Mouse (Mus musculus) liver, embryonic 11.5 days (tissue): ENCODE measurements around the gene Prodh2. TPM values are rescaled to one million over a fixed set of nuclear protein-coding genes. Genes with fewer than 3 reads are reported as not detected.
A peak's percentile ranks its signal among the peaks of the same experiment; 100 is the strongest.
"Not testable (repeated sequence)": the region's sequence is repeated elsewhere in the genome, so short reads cannot be mapped to it uniquely, and the experiment has no call there.

Experiments used
- ATAC-seq: fragments of 200-750 bp; cut with Nextera tagmentation; replicated peaks from 2 replicates; pipeline ENCODE4 v1.8.0; 2017; ENCODE audit warnings: moderate number of reproducible peaks, mild to moderate bottlenecking, moderate TSS enrichment, moderate library complexity; ENCODE audit not compliant: low FRiP score
- DNase-seq: peaks from one replicate; pipeline ENCODE4 v3.0.0-alpha.2; 2017; ENCODE audit warnings: low spot score
- H3K27ac ChIP-seq: fragments of 300-500 bp; sonication (generic); 2 replicates; pipeline ENCODE4 v1.5.1; 2014; ENCODE audit warnings: mild to moderate bottlenecking, low read depth, low read length, control low read depth
- H3K27me3 ChIP-seq: fragments of 300-500 bp; sonication (generic); replicated peaks from 2 replicates; pipeline ENCODE4 v1.6.1; 2014; ENCODE audit warnings: low read length, mixed read lengths; ENCODE audit not compliant: control insufficient read depth, insufficient read depth
- H3K36me3 ChIP-seq: fragments of 300-500 bp; sonication (generic); 2 replicates; pipeline ENCODE4 v1.6.1; 2014; ENCODE audit warnings: mild to moderate bottlenecking, low read length, moderate library complexity, mixed read lengths; ENCODE audit not compliant: control insufficient read depth, insufficient read depth
- H3K4me1 ChIP-seq: fragments of 300-500 bp; sonication (generic); replicated peaks from 2 replicates; pipeline ENCODE4 v1.6.1; 2014; ENCODE audit warnings: low read length, mixed read lengths; ENCODE audit not compliant: control insufficient read depth, insufficient read depth
- H3K4me2 ChIP-seq: fragments of 300-500 bp; sonication (generic); 2 replicates; pipeline ENCODE4 v1.6.1; 2014; ENCODE audit warnings: mild to moderate bottlenecking, control low read depth, moderate library complexity
- H3K4me3 ChIP-seq: fragments of 300-500 bp; sonication (generic); 2 replicates; pipeline ENCODE4 v1.5.1; 2014; ENCODE audit warnings: low read depth, low read length, control low read depth
- H3K9ac ChIP-seq: fragments of 300-500 bp; sonication (generic); 2 replicates; pipeline ENCODE4 v1.6.1; 2014; ENCODE audit warnings: low read depth, low read length, control low read depth
- H3K9me3 ChIP-seq: fragments of 300-500 bp; sonication (generic); 2 replicates; pipeline ENCODE4 v1.6.1; 2016; ENCODE audit warnings: low read length, inconsistent platforms, mixed read lengths; ENCODE audit not compliant: control insufficient read depth
- WGBS: fragments of 180-500 bp; shearing (Covaris S2); extraction: QIAGEN DNeasy Blood & Tissue Kit; methylation state at CpG from one replicate; pipeline ENCODE4 v1.1.7; 2014; 5-methylcytosine and 5-hydroxymethylcytosine counted together
- polyA plus RNA-seq: library from polyadenylated mRNA; unstranded; fragments of >200 nt; fragmentation: Nextera tagmentation; extraction: Ambion mirVana; gene quantifications from 2 replicates; pipeline ENCODE4 v1.2.1, GENCODE M21; 2014

Gene Prodh2
- polyA plus RNA-seq, 1 experiment from 2014 or later = 19.0 TPM

DNA sequence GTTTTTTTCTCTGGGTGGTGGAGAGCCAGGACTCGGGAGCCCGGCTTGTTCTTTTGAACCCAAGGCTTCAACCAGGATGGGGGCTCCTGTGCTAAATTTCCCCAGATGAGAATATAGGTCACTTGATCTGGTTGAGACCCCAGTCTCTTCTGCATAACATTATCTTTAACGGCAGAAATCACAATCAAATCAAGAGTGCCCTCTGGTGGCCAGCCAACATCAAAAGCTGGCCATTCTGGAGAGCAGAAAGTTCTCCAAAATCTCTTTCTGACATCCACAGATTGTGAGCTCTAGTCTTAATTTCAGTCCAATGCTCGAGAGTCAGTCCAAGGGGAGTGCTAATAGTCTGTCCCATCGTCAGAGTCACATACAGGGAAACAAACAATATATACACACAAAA is 7.7 kb downstream of the Prodh2 start:
- H3K9ac ChIP-seq, H3K4me2 ChIP-seq, H3K36me3 ChIP-seq, DNase-seq, H3K4me3 ChIP-seq, ATAC-seq, H3K27ac ChIP-seq, H3K9me3 ChIP-seq, H3K27me3 ChIP-seq, H3K4me1 ChIP-seq: not testable (repeated sequence)
- WGBS = 69% methylated on average over 5 of the region's 5 CpGs

DNA sequence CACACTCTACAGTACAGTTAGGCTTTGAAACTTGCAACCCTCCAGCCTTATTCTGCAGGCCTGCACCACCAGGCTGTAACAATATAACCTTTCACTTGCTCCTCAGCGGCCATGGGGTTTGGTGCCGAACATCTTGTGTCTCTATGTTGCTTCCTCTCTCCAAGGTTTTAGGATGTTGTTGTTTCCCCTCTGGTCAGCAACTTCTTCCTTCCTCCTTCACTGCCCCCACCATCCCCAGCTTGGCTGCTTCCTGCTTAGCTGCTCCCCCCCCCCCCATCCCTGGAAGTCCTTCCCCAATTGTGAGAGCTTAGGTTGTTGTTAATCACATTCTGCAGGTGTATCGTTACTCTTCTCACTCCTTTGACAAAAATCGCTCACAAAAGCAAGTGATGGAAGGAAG is 14.6 kb downstream of the Prodh2 start:
- Histone ChIP-seq H3K36me3 (no peaks in the 10 kb centered on the region), H3K9ac (no peak overlapping the region), H3K4me2 (no peak overlapping the region), H3K4me1 (no peaks in the 10 kb centered on the region), H3K9me3 (no peaks in the 10 kb centered on the region), H3K4me3 (no peak overlapping the region), H3K27ac (no peak overlapping the region), H3K27me3 (no peaks in the 10 kb centered on the region)
- DNase-seq (no peak), ATAC-seq (no peak)
- 43% methylated on average over 4 of the region's 4 CpGs for whole genome bisulfite sequencing

DNA sequence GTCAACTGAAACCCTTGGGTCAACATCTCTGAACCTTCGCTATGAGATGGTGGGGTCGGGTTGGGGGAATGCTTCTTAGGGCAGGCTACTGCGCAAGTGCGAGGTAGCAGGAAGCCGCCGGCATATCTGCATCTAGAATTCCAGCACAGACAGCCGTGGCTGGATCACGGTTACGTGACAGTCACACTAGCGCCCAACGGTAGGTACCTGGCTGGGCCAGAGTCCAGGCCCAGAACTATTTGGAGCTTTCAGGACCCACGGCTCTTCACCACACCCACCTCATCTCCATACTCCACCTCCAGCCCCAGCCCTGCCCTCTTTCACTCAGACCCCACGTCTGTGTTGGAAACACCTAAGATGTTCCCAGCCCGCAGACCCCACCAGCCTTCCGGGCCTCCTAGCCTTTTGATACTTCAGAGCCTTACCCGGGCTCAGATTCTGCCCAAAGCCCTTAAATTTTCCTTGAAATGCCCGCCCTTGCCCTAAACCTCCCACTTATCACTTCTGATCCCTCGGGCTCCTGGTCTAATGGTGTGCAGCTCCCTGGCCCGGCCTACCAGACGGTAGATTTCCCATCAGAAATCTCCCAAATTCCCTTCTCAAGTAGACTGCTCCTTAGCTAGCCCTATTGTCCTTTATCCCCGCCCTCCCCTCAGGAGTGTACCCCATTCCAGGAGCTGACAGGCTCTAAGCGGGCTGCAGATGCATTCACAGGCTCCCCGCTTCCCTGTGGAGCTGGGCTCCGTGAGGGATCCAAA is 21.8 kb downstream of the Prodh2 start:
- no peak overlapping the region for H3K4me3 ChIP-seq
- H3K36me3 ChIP-seq = no peaks in the 10 kb centered on the region
- H3K4me2 ChIP-seq = peak overlapping the region; percentile 22; the same call in 1 of the 2 replicates
- whole genome bisulfite sequencing = 55% methylated on average over 24 of the region's 24 CpGs
- H3K27me3 ChIP-seq = 0 out of 2 replicates have a peak, but pooled peaks cover 3% of the 10 kb centered on the region
- H3K9me3 ChIP-seq = no peaks in the 10 kb centered on the region
- DNase-seq (no peak), ATAC-seq (no peak)
- H3K4me1 ChIP-seq = no peaks in the 10 kb centered on the region
- H3K9ac ChIP-seq = no peak overlapping the region
- H3K27ac ChIP-seq = no peak overlapping the region

DNA sequence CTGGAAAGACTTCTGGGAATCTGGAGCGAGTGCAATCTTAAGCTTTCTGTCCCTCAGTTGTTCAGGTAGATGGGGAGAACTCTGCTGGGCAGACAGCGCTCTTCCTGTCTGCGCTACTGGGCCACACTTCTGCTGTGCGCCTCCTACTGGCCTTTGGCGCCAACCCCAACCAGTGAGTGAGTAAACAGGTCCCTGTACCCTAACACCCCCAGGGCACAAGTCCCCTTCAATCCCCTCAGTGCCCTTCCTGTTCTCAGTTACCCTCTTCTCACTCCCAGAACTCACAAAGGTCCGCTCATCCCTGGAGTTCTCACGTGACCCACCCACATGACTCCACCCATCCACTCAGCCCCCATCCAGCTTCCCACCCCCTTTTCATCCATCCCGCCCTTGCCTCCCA is 24.9 kb downstream of the Prodh2 start:
- Histone ChIP-seq H3K9ac (no peak overlapping the region), H3K4me2 (no peak overlapping the region), H3K9me3 (no peaks in the 10 kb centered on the region), H3K36me3 (no peaks in the 10 kb centered on the region), H3K4me1 (no peaks in the 10 kb centered on the region), H3K4me3 (no peak overlapping the region), H3K27ac (no peak overlapping the region), H3K27me3 (0 out of 2 replicates have a peak, but pooled peaks cover 3% of the 10 kb centered on the region)
- ATAC-seq (no peak), DNase-seq (no peak)
- WGBS = 37% methylated on average over 8 of the region's 8 CpGs

DNA sequence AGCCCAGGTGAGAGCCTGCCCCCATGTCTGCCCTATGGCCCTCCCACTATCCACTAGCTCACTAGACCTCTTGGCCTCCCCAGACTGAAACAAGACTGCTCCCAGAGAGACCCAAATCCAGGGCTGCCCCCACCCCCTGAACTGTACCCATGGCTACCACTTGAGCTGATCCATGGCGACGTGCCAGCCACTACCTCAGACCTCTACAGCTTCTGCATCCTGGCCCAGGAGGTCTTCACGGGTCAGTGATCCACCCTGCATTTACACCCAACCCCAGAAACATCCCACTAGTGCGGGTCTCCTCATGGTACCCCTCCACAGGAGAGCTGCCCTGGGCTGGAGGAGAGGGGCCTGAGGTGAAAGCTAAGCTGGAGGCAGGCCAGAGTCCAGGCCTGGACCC is 27.0 kb downstream of the Prodh2 start:
- WGBS = 75% methylated on average over 4 of the region's 4 CpGs
- DNase-seq = no peak

DNA sequence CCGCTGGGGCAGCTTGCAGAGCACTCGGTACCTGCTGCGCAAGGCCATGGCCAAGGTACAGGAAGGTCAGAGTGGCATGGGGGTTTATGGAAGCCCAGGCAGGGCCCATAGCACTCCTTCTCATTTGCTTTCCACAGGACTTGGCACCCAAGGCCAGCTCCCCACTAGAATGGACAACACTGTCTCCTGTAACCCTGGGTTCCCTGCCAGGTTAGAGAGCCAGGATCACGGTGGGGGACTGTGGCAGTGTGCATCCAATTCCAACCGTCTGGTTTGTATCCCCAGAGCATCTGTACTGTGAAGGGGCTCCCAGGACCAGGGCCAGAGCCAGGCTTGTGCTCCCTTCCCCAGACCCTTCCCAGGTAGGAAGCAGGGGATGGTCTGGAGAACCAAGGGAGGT is 27.4 kb downstream of the Prodh2 start:
- Histone ChIP-seq H3K9ac (no peak overlapping the region), H3K4me3 (no peak overlapping the region), H3K9me3 (no peaks in the 10 kb centered on the region), H3K36me3 (peaks cover 4% of the 10 kb centered on the region; the same call in 1 of the 2 replicates), H3K4me2 (no peak overlapping the region), H3K27ac (no peak overlapping the region), H3K4me1 (no peaks in the 10 kb centered on the region), H3K27me3 (no peaks in the 10 kb centered on the region)
- 78% methylated on average over 5 of the region's 5 CpGs for WGBS
- ATAC-seq (no peak), DNase-seq (no peak)

More for the DNA sequence above, 27.0 kb downstream of the Prodh2 start:
- H3K27me3 ChIP-seq = 0 out of 2 replicates have a peak, but pooled peaks cover 3% of the 10 kb centered on the region
- ATAC-seq = no peak
- H3K27ac ChIP-seq = no peak overlapping the region
- H3K9me3 ChIP-seq = no peaks in the 10 kb centered on the region
- H3K4me2 ChIP-seq = no peak overlapping the region
- H3K4me3 ChIP-seq = no peak overlapping the region
- H3K9ac ChIP-seq = no peak overlapping the region
- H3K36me3 ChIP-seq = peaks cover 4% of the 10 kb centered on the region; the same call in 1 of the 2 replicates
- no peaks in the 10 kb centered on the region for H3K4me1 ChIP-seq

DNA sequence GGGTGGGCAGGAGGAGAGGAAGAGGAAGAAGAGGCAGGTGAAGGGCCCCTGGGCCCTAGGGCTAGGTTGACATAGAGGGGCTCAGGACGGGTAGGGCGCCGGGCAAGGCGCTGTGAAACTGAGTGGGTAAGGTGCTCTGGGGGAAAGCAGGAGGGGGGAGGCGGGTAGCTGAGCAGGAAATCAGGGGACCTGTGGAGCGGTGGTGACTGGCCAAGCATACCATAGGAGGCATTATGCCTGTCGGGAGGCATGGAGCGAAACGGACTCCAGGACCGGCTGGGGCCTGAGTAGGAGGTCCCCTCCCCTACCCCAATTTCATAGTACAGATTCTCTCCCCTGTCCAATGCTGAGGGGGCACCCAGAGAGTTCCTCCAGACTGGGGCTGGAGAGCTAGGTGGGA is 29.4 kb downstream of the Prodh2 start:
- WGBS = 83% methylated on average over 10 of the region's 10 CpGs
- no peaks in the 10 kb centered on the region for H3K9me3 ChIP-seq
- peaks cover 3% of the 10 kb centered on the region; the same call in 1 of the 2 replicates for H3K4me1 ChIP-seq
- peaks cover 4% of the 10 kb centered on the region for H3K36me3 ChIP-seq
- no peak overlapping the region for H3K9ac ChIP-seq
- no peak for ATAC-seq
- DNase-seq = no peak
- H3K4me2 ChIP-seq = no peak overlapping the region
- H3K4me3 ChIP-seq = no peak overlapping the region
- no peaks in the 10 kb centered on the region for H3K27me3 ChIP-seq
- no peak overlapping the region for H3K27ac ChIP-seq

DNA sequence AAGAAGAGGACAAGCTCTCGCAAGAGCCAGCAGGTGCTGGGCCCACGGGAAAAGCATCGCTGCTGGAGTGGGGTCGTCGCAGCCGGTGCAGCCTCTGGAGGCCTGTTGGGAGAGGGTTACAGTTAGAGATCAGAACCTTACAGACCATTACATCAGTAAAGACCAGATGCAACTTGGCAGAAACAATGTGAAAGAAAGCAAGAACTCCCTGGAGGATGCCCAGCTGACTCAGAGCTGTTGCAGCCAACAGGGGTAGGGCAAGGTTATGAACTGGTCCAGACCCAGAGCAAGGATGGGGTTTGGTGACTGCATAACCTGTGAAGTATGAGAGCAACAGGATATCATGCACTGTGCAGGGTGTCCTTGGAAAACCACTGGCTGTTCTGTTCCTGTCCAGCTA is 31.1 kb downstream of the Prodh2 start:
- H3K4me1 ChIP-seq = peaks cover 3% of the 10 kb centered on the region; the same call in 1 of the 2 replicates
- no peak overlapping the region for H3K9ac ChIP-seq
- no peaks in the 10 kb centered on the region for H3K9me3 ChIP-seq
- 80% methylated on average over 6 of the region's 6 CpGs for WGBS
- no peak overlapping the region for H3K4me3 ChIP-seq
- peaks cover 9% of the 10 kb centered on the region for H3K36me3 ChIP-seq
- H3K27me3 ChIP-seq = no peaks in the 10 kb centered on the region
- no peak overlapping the region for H3K4me2 ChIP-seq
- DNase-seq (no peak), ATAC-seq (no peak)
- no peak overlapping the region for H3K27ac ChIP-seq

DNA sequence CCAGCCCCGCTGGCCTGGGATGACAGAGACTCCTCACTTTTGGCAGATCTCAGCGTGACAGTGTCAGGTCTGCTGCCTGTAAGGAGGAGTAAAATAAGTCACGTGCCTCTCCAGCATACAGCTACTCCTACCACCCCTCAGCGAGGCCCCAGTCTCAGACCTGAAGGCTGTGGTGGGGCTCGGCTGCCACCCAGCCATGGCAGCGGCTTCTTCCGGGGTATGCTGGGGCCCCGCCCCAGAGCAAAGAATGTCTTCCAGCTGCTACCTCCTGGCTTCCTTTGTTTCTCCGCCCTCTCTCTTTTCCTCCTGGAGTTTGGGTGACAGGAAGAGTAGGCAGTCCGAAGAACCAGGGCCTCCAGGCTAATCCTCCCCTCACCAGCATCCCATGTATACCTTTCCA is 32.5 kb downstream of the Prodh2 start:
- Histone ChIP-seq H3K27me3 (no peaks in the 10 kb centered on the region), H3K4me3 (no peak overlapping the region), H3K4me1 (peaks cover 3% of the 10 kb centered on the region; the same call in 1 of the 2 replicates), H3K9ac (no peak overlapping the region), H3K4me2 (no peak overlapping the region; the same call in 1 of the 2 replicates), H3K27ac (no peak overlapping the region), H3K36me3 (peaks cover 17% of the 10 kb centered on the region), H3K9me3 (no peaks in the 10 kb centered on the region)
- no peak for ATAC-seq
- WGBS = 50% methylated on average over 10 of the region's 10 CpGs
- no peak for DNase-seq
